Mouse (Mus musculus): ENCODE measurements around the gene Colq.

The Colq gene

GRCm38 (mm10) chr14:31591243-31591642 is at the start of gene Colq:
Colq (minus strand) TSS chr14:31591343.
- TF ChIP-seq GATA4 (IDR thresholded peaks at IDR 0.05; ENCODE audit: insufficient replicate concordance, low read length), result no peak

GRCm38 (mm10) chr14:31640346-31640889 is 49.3 kb upstream of the Colq start, which contains the start of gene Gm49387:
Gm49387 (minus strand) TSS chr14:31640878.
- no peak for TF ChIP-seq GATA4 (IDR thresholded peaks at IDR 0.05; ENCODE audit: insufficient replicate concordance, low read length)

DNA sequence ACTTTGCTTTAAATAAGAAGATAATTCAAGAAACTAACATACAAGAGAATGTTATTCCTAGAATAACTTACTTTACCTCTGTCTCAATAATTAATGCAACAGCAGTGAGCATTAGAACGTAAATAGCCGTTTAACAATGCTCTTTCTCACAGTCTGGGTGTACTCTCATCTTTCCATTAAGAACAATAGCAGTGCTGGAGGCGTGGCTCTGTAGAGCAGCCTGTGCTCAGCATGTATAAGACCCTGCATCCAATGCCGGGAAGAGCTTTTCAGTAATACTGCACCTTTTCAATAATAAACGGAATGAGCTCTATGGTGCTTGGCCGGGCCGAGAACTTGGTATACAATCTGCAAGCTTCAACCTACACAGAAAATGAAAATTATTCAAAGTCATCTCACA is 39.5 kb upstream of the Colq start:
- no peak for TF ChIP-seq GATA4 (IDR thresholded peaks at IDR 0.05; ENCODE audit: insufficient replicate concordance, low read length)

DNA sequence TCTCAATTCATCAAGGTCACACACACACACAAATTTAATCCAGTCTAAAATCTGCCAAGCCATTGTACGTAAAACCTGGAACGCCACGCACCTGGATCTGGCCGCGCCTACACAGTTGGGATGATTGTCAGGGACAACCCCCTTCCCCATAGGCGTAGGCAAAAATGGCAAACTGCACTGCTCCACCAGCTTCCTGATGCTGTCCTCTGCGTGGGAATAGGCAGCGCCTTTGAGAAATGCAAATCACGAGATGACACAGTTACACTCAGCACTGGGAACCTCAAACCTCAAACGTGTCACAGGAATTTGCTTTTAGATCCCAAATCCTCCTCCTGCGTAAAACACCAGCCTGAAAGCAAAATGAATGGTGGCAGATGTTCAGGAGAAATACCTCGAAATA is 31.6 kb upstream of the Colq start:
- TF ChIP-seq GATA4 (IDR thresholded peaks at IDR 0.05; ENCODE audit: insufficient replicate concordance, low read length), result no peak

- no peak for TF ChIP-seq GATA4 (IDR thresholded peaks at IDR 0.05; ENCODE audit: insufficient replicate concordance, low read length)
Observed at GRCm38 (mm10) chr14:31620591-31621223, 29.6 kb upstream of the Colq start.

DNA sequence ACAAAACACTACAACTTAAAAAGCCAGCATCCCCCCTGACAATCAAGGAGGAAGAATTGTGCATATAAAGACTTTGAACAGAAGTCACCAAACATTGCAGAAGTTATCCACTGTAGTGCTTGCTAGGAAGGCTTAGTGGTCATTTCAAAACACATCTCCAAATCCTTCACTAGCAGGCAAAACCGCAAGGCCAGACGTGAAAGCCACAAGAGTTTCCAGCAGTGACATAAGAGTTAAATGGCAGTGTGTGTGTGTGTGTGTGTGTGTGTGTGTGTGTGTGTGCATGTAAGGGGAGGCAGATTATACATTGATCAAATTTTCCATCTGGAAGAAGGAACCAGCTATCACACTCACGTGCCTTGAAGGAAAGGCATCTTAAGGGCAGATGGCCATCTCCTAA is 26.9 kb upstream of the Colq start:
- no peak for TF ChIP-seq GATA4 (IDR thresholded peaks at IDR 0.05; ENCODE audit: insufficient replicate concordance, low read length)

DNA sequence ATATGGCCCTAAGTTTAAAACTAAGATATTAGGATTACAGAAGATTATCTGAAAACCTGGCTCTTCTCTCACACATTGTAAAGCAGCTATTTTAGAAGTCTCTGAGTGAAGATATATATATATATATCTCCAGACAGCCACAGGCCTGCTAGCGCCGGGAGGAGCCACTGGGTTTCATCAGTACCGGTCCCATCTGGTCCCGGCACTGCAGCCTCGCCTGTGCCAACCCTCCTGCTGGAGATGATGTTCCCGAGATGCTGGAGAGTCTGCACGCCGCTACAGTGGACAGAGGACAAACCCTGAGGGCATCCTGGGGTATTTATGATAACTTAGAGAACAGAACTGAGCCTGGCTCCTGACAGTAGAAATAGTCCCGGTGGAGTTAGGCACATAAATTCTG is 26.1 kb upstream of the Colq start:
- no peak for TF ChIP-seq GATA4 (IDR thresholded peaks at IDR 0.05; ENCODE audit: insufficient replicate concordance, low read length)

DNA sequence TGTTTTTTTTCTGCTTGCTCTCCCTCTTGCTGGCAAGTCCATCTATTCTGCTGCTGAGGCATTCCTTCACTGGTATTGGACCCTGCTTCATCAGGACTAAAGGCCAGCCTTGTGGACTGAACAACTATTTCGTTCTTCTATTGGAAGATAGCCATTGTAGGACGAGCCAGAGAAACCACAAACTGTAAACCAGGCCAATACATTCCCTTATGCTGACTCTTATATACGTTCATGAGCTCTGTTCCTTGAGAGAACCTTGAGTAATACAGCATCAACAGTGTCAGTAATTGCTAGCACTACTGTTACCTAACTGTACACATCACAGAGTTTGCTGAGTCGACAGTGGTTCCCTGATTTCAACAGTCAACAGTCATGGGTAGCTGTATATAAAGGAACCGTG is 22.5 kb upstream of the Colq start:
- TF ChIP-seq GATA4 (IDR thresholded peaks at IDR 0.05; ENCODE audit: insufficient replicate concordance, low read length), result no peak

- no peak for TF ChIP-seq GATA4 (IDR thresholded peaks at IDR 0.05; ENCODE audit: insufficient replicate concordance, low read length)
Observed at GRCm38 (mm10) chr14:31611986-31612385, 20.8 kb upstream of the Colq start.

GRCm38 (mm10) chr14:31605514-31605913 is 14.4 kb upstream of the Colq start:
- TF ChIP-seq GATA4 (IDR thresholded peaks at IDR 0.05; ENCODE audit: insufficient replicate concordance, low read length), result no peak

GRCm38 (mm10) chr14:31604916-31605315 is 13.8 kb upstream of the Colq start:
- no peak for TF ChIP-seq GATA4 (IDR thresholded peaks at IDR 0.05; ENCODE audit: insufficient replicate concordance, low read length)

DNA sequence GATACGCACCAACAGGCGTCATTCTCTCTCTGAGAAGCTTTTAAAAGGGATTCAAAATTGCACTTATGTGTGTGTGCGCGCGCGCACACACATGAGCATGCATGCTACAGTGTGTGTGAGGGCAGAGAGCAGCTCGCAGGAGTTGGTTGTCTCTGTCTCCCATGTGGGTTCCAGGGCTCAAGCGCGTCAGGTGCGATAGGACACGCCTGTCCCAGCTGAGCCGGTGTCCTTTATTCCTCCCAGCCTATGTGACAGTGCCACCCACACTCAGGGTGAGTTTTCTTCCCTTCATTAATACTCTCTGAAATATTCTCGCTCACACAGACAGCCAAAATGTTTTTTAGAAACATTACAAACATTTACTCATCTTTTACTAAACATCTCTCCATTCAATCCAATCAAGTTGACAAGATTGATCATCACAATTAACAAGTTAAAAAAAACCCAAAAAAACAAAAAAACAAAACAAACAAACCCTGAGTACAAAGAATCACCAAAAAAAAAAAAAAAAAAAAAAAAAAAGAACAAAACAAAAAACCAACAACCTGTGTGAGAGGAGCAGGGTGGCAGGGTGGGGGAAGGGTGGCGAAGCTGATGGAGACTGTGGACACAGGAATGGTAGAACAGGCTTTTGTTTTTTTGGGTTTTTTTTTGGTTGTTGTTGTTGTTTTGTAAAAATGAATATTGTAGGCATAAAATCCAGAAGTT is 10.9 kb upstream of the Colq start:
- TF ChIP-seq GATA4 (IDR thresholded peaks at IDR 0.05; ENCODE audit: insufficient replicate concordance, low read length), result no peak

DNA sequence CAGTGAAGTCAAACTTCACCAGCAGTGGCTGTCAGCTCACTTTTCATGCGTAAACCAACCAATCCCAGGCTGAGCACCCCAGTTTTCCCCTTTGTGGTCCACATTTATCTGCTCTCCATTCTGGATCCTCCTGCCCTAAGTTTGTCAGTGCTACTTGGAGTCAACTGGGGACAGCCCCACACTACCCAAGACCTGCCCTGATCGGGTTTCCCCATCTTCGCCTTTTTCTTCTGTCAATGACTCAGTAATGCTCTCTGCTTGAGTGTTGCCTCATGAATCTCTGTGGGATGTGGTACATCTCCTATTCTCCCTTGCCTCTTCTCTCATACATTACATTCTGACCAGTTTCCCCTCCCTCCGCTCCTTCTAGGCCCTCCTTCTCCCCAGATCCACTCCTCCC is 6.3 kb upstream of the Colq start:
- no peak for TF ChIP-seq GATA4 (IDR thresholded peaks at IDR 0.05; ENCODE audit: insufficient replicate concordance, low read length)

DNA sequence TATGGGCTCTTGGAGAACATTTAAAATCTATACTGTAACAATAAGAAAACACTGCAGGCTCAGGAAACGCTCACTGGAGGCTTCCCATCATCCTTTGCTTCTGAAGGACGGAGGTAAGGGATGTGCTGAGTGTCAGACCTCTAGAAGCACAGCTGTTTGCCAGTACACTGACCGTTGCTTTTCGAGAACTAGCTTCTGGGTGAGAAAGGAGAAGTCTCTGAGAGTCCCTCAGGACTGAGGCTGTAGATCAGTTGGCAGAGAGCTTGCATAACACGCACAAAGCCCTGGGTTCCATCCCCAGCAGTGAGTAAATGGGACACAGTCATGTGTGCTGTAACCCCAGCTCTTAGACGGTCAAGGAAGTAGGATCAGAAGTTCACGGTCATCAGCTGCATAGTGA is 5.3 kb upstream of the Colq start:
- TF ChIP-seq GATA4 (IDR thresholded peaks at IDR 0.05; ENCODE audit: insufficient replicate concordance, low read length), result no peak

DNA sequence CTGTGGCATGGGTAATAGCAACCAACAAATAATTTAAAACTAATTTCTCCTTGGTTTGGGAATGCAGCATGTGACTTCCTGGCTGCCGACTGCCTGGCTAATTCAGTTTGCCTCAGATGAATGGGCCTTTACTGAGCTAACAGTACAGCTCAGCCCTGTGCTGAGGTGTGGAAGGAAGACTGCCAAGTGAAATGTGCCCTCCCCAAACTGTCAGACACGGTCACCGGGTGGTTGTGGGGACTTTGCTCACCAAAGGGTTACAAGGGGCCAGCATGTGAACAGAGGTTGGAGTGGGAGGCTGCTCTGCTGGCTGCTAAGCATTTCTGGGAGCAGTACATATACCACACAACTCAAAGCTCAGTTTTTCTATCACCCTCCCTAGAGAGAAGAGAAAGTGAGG is 3.5 kb upstream of the Colq start:
- no peak for TF ChIP-seq GATA4 (IDR thresholded peaks at IDR 0.05; ENCODE audit: insufficient replicate concordance, low read length)

DNA sequence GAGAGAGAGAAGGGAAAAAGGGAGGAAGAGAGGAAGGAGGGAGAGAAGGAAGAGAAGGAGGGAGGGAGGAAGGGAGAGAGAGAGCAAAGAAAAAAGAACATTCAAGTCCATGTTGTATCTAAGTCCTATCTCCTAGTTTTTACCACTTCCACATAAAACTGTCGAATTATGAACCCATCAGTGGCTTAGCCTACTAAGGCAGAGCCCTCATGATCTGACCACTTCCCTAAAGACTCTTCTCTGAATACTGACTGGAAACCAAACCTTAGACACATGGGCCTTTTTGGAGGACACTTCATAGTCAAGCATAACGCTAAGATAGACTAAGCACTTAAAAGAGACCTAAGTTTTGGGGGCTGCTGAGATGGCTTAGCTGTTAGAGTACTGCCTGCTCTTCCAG is 1.9 kb upstream of the Colq start:
- no peak for TF ChIP-seq GATA4 (IDR thresholded peaks at IDR 0.05; ENCODE audit: insufficient replicate concordance, low read length)

Data from liver, adult (tissue).